In the genomic region with DNA sequence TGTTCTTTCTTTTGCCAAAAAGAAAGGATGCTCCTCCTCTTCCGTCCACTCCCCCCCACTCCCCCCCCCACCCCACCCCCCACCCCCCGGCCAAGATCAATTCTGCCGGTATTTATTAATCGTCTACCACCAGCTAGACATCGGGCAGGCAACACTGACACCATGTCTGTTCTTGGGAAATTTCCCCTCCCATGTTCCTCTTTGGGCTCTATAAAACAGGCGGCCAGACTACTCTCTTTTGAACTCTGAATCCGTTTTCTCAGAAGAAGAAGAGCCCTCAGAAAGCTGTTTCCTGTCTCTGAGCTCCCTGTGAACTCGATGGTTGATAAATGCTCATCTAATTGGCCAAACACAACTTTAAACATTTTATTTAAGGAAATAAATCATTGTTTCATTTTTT, we compare ENCODE assay signal across 22 mouse cellular contexts.
DNase-seq lines count a peak whose midpoint lies in the region; ATAC-seq and TF ChIP-seq lines count a peak whose summit lies in the region.
"Had no signal": no experiment of that assay in that cellular context is flagged by ENCODE, and none has a peak within 500 bp of the region (broad histone marks: within the 10 kb centered on the region; RNA-seq: fewer than 3 reads in every experiment).

No protein-coding gene starts in this region.

- DNase-seq in lung, postnatal 0 days (ENCODE audit: low spot score) = peak; percentile 47
- DNase-seq in lung, postnatal 14 days = no peak
- DNase-seq in induced T-regulatory cell, adult 2 months (ENCODE audit: low read depth) = peak; percentile 13
- DNase-seq in hindbrain, embryonic 14.5 days (ENCODE audit: low spot score) = no peak
- DNase-seq in thymus, postnatal 14 days = no peak
- DNase-seq in gastrocnemius, postnatal 10 days = no peak
- DNase-seq: adrenal gland, adult 8-10 months; cerebellum, adult 2 months; cerebellum, postnatal 25 days; heart, adult 18-20 months; kidney, adult 8-10 months; kidney, postnatal 14 days; layer of hippocampus, postnatal 36 days; right cerebral cortex, postnatal 14 days had no signal

- ATAC-seq in lung, postnatal 0 days = no peak
- peak; percentile 47 for ATAC-seq in CD4-positive, CD25-positive, alpha-beta regulatory T cell, adult 4 months
- ATAC-seq in hindbrain, embryonic 14.5 days (ENCODE audit: low FRiP score) = no peak
- ATAC-seq: forebrain, embryonic 13.5 days had no signal

- H3K4me3 ChIP-seq in lung, postnatal 0 days (ENCODE audit: low read depth, low read length) = no peak overlapping the region
- H3K4me3 ChIP-seq in hindbrain, embryonic 14.5 days (replicated peaks; ENCODE audit: low read length) = no peak overlapping the region
- H3K4me3 ChIP-seq: forebrain, embryonic 13.5 days; hindbrain, embryonic 12.5 days; layer of hippocampus, adult 2 months had no signal

- H3K27ac ChIP-seq in lung, postnatal 0 days (ENCODE audit: low read length) = no peak overlapping the region
- no peak overlapping the region for H3K27ac ChIP-seq in hindbrain, embryonic 14.5 days
- H3K27ac ChIP-seq: embryonic facial prominence, embryonic 13.5 days; forebrain, embryonic 13.5 days; heart, embryonic 13.5 days; hindbrain, embryonic 12.5 days; layer of hippocampus, adult 2 months; stomach, postnatal 0 days had no signal

- no peaks in the 10 kb centered on the region for H3K36me3 ChIP-seq in lung, postnatal 0 days (ENCODE audit: insufficient read depth, low read length)
- H3K36me3 ChIP-seq in hindbrain, embryonic 14.5 days (replicated peaks; ENCODE audit: control insufficient read depth, insufficient read depth) = no peaks in the 10 kb centered on the region
- H3K36me3 ChIP-seq: embryonic facial prominence, embryonic 13.5 days; heart, embryonic 13.5 days; hindbrain, embryonic 12.5 days had no signal

- H3K4me1 ChIP-seq in lung, postnatal 0 days (ENCODE audit: insufficient read depth, low read depth, low read length) = no peaks in the 10 kb centered on the region
- H3K4me1 ChIP-seq in hindbrain, embryonic 14.5 days (replicated peaks; ENCODE audit: control insufficient read depth, insufficient read depth, low read length) = peaks cover 7% of the 10 kb centered on the region

- no peak overlapping the region for H3K9ac ChIP-seq in lung, postnatal 0 days (replicated peaks; ENCODE audit: low read depth)
- no peak overlapping the region for H3K9ac ChIP-seq in hindbrain, embryonic 14.5 days
- H3K9ac ChIP-seq: forebrain, embryonic 13.5 days; hindbrain, embryonic 12.5 days had no signal

- TF ChIP-seq EP300 in lung, postnatal 0 days (IDR thresholded peaks at IDR 0.05) = no peak

- 11% methylated on average over 7 of the region's 8 CpGs for WGBS in lung, postnatal 0 days
- WGBS in hindbrain, embryonic 14.5 days = 26% methylated on average over 8 of the region's 8 CpGs

- no peak for TF ChIP-seq CTCF in lung, postnatal 0 days (IDR thresholded peaks at IDR 0.05)

- no peaks in the 10 kb centered on the region; the same call in 1 of the 2 replicates for H3K27me3 ChIP-seq in lung, postnatal 0 days (replicated peaks; ENCODE audit: insufficient read depth, low read length)
- peaks cover 10% of the 10 kb centered on the region; the same call in 1 of the 2 replicates for H3K27me3 ChIP-seq in hindbrain, embryonic 14.5 days (ENCODE audit: control insufficient read depth, insufficient read depth, low read length)
- H3K27me3 ChIP-seq: Patski had no signal

- no peaks in the 10 kb centered on the region for H3K9me3 ChIP-seq in lung, postnatal 0 days (ENCODE audit: low read length)
- H3K9me3 ChIP-seq in hindbrain, embryonic 14.5 days (ENCODE audit: control insufficient read depth, low read length) = no peaks in the 10 kb centered on the region
- H3K9me3 ChIP-seq: forebrain, embryonic 13.5 days; heart, embryonic 13.5 days; hindbrain, embryonic 12.5 days had no signal

- H3K4me2 ChIP-seq in lung, postnatal 0 days (replicated peaks; ENCODE audit: low read depth, low read length) = no peak overlapping the region
- no peak overlapping the region for H3K4me2 ChIP-seq in hindbrain, embryonic 14.5 days (replicated peaks)

Comparison
In these comparisons a context has a peak if more than half of its experiments do, and no peak if none do; other contexts are left out.
1. DNase-seq: peak in lung, postnatal 0 days (single experiment) and induced T-regulatory cell, adult 2 months (single experiment); none in lung, postnatal 14 days (single experiment), hindbrain, embryonic 14.5 days (single experiment), thymus, postnatal 14 days (single experiment) and gastrocnemius, postnatal 10 days (single experiment).